Mouse (Mus musculus) v-Abl transformed pro-B cells (cell line): ENCODE results near the gene Insc.

Experiments used
- in situ Hi-C, 2 experiments: fragments of 400-800 bp; cut with MboI; formaldehyde crosslinking; loops; one replicate each; pipeline ENCODE4 v1.15.1; 2025; ENCODE audit not compliant: unreplicated experiment in 2 of 2

Gene Insc

DNA sequence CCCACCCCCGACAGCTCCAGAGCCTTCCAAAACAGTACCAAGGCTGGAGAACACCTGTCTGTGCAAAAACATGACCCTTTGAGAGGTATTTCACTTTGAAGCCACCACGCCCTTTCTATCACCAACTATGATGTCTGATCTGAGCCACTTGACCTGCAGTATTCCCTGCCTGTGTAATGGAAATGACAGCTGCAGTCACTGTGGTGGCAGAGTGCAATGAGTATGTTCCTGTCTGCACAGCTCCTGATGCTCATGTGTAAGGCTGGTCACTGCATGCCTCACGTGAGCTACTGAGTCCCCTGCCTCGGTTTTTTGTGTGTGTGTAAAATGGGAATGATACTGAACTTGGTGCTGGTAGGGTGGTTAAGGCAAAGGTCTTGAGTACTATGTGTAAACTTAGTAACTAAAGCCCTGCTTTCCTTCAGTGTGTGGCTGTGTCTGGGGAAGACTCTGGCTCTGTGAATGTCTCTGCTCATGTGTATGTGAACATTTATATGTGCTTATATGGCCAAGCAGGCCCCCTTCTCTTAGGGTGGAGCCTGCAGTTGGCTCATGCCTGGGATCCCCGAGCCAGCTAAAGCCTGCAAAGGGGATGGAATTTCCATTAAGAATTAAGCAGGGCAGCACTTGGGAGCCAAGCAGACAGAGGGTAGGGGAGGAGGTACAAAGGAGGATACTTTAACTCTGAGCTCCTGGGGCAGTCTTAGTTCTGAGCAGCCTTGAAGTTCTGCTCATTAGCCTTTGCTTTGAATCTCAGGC lies at the start of gene Insc:
Gene Insc, plus strand, starts transcription at position 673 of the 759 bp plus-strand sequence.
- in situ Hi-C loops: no loop called here

DNA sequence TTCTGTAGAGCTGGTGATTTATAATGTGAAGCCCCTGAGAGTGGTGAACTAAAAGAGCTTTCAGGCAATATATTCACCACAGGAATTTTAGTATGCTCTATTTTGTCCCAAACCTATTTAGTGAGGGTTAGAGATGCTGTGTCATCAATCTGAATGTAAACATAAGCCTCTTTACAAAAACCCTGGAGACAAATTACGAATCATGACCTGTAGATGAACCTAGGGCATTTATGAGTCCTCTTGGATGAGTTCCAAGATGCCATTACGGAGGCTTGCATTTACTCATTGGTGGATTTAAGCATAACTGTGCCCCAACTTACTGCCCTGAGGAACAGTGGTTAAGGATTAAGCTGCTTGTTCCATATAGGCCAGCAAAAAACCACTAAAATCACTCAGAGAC lies 42.6 kb upstream of the Insc start:
- in situ Hi-C loops: no loop called here

DNA sequence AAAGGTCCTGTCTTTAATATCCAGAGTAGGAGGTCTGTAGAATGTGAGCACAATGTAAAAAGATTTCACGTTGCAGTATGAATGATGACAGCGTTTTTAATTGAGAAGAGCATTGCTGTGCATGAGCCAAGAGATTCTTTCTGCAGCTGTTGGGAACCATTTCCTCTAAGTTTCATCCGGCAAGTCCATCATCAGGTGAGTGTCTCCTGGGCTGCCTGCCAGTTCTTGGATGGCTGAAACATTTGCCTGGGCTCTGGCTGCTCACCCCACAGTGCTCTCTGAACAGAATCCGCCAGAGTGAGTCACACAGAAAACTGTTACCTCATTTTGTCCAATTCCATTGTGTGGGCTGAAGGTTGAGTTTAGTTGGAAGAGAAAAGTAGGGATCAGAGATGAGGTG lies 36.8 kb upstream of the Insc start:
- in situ Hi-C loops: no loop called here

DNA sequence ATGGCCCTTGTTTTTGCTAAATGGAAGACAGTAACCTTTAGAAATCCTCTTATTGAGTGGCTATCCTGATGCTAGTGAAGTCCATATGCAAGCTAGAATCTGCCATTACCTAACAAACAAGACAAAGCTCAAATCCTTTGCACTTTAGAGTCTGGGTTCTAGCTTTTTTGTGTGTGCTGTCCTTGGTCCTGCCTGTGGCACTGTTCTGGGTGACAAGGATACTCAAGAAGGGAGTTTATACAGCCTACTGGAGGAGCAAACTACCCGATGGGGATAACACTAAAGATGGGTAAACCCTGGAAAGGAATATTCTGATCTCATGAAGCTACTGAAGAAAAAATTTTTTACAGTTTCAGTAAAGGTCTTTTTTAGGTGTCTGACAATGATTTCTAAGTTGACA lies 36.1 kb upstream of the Insc start:
- in situ Hi-C loops: no loop called here

DNA sequence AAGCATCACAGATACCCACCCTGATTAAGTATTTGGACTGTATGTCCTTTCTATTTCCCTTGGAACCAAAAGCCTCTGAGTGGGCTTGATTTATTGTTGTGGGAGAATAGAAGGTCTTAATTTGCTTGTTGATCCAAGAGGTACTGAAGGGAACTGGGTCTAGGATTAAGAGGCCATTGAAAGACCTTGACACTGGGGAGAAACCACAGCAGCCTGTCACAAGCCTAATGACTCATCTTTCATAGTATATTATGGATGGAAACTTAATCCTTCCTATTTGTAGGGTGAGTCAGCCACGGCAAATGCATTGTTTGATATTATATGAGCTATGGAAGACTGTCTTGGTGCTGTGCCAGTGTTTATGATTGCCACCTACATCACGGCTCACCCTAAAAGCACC lies 33.1 kb upstream of the Insc start:
- in situ Hi-C loops: no loop called here

DNA sequence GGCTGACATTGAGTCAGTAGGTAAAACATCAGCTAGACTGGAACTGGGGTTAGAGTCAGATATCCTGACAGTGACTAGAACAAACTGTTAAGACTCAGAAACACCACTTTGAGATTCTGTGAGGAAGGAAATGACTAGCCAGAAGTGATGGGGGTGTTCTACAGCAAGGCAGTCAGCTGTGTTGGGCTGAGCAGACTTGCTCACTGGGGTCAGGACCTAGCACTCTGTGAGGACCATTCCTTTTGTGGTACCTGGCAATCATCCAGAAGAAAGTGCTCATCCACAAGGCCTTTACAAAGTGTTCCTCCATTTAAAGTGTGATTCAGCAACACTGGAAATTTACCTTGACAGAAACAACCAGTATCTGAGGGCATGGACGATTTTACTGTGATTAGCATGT lies 31.0 kb upstream of the Insc start:
- in situ Hi-C loops: no loop called here

DNA sequence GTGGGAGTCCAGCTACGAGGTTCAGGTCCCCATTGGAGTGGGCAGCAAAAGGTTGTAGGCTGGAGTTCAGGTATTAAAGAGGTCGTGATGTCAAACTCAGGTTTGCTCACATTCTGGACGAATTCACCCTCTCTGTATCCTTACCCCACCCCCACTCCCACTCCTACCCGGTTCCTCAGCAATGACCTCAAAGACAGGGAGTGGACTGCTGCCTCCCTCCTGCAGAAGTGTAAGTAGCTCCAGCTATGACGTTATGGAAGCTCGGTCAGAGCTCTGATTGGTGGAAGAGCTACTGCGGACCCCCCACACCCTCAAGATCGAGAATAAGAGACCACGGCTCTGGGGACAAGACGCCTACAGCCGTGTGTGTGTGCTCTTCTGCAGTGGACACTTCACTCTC lies 25.2 kb upstream of the Insc start, which contains the start of gene Calcb:
Gene Calcb, plus strand, starts transcription at position 344 of the 400 bp plus-strand sequence.
- in situ Hi-C loops: no loop called here

DNA sequence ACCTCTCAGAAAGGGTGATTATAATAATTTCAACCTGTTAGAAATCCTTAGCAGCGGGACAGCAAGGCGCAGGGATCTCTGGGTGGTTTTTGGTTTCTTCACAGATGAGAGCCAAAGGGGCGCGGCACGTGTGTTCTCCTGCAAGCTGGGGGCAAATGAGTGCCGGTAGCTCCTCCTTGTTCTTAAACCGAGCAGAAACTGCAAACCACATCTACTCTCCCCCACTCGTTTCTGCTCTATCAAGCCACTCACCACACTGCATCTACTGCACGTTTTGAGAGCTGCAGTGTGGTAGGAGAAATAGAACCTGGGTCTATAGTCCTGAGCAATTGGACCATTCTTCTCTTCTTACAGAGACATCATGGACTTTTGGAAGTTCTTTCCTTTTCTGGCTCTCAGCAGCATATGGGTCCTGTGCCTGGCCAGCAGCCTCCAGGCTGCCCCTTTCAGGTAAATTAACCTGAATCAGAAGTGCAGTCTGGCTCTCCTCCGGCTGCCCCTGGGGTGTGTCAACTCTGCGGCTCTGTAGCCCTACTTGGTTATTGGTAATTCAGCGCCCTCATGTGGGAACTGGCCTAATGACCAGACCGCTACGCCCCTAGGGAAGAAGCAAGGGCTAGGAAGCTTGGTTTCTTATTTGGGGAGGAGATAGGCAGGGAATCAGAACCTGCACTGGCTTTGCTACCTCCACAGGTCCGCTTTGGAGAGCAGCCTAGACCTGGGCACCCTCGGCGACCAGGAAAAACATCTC lies 23.9 kb upstream of the Insc start:
- in situ Hi-C loops: no loop called here

DNA sequence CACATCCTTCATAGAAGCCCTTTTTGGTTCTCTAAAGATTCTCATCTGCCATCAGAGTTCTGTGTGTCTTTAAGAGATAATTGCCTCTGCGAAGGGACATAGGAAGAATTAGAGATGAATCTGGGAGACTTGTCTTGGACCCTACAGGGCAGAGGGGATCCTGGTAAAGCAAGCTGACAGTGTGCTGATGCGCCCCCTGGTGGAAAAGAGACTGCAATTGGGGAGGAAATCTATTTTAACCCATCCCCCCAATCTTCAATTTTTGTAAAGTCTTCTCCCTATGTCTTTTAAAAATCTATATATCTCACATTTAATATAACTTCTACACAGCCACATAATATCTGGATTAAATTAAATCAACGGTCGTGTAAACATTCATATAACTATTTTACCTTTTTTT lies 13.8 kb upstream of the Insc start:
- in situ Hi-C loops: loop anchor here in 1 of 2 experiments (10.0 kb wide), 1 partner anchor 1315 kb away; no protein-coding TSS in a partner anchor

DNA sequence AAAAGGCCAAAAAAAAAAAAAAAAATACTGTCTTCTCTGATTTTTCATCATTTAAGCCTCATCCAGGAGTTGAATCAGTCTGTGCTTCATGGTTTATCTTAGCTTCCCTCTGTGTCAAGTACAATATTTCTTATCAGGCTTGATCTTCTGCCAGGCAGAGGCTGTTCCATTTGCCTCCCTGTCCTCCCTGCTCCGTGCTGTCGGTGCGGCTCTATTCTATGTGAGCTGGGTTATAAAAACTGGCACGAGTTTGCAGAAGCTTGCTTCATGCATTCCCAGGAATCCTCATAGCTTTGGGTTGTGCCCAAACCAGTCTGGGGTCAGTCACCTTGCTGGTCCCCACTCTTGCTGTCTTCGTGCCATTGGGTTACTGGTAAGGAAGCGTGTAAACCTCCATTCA lies 12.3 kb upstream of the Insc start:
- in situ Hi-C loops: loop anchor here in 1 of 2 experiments (10.0 kb wide), 1 partner anchor 1314 kb away; no protein-coding TSS in a partner anchor

DNA sequence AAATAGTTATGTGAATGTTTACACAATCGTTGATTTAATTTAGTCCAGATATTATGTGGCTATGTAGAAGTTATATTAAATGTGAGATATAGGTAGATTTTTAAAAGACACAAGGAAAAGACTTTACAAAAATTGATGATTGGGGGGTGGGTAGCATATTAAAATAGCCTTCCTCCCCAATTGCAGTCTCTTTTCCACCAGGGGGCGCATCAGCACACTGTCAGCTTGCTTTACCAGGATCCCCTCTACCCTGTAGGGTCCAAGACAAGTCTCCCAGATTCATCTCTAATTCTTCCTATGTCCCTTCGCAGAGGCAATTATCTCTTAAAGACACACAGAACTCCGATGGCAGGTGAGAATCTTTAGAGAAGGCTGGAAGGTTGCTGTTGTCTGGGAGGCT lies 11.8 kb upstream of the Insc start:
- in situ Hi-C loops: loop anchor here in 1 of 2 experiments (10.0 kb wide), 1 partner anchor 1313 kb away; no protein-coding TSS in a partner anchor

DNA sequence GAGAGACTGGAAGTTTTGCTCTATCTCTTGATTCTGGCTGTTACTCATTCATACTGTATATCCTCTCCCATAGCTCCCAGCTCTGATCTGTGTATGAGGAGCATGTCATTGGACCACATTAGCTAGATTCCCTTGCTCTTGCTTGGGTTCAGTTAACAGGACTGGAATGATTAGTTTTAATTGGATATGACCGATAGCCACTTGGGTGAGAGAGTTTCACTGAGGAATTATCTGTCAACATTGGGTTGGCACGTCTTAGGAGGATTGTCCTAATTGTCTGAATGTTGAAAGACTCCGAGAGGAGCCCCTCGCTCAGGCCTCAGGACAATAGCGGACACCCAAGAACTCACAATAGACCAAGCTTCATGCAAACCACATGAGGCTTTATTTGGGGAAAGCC lies 7.2 kb upstream of the Insc start:
- in situ Hi-C loops: loop anchor here in 1 of 2 experiments (10.0 kb wide), 1 partner anchor 1309 kb away; no protein-coding TSS in a partner anchor

DNA sequence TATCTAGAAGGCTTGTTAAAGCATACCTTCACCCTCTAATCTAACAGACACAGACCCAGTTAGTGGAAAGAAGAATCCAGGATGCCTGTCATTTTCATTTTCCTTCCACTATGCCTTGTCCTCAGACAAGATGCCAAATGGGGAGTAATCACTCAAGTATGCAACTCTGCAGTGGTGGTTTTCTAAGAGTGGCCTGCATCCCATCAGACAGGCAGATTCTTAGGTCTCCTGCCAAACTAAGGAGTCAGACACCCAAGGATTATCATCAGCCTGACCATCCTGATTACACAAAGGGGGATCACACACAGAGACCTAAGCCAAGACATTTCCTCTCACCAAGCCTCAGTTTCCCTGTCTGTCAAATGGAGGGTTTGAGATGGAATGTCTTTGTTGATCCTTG lies 5.3 kb upstream of the Insc start:
- in situ Hi-C loops: loop anchor here in 1 of 2 experiments (10.0 kb wide), 1 partner anchor 1307 kb away; no protein-coding TSS in a partner anchor

DNA sequence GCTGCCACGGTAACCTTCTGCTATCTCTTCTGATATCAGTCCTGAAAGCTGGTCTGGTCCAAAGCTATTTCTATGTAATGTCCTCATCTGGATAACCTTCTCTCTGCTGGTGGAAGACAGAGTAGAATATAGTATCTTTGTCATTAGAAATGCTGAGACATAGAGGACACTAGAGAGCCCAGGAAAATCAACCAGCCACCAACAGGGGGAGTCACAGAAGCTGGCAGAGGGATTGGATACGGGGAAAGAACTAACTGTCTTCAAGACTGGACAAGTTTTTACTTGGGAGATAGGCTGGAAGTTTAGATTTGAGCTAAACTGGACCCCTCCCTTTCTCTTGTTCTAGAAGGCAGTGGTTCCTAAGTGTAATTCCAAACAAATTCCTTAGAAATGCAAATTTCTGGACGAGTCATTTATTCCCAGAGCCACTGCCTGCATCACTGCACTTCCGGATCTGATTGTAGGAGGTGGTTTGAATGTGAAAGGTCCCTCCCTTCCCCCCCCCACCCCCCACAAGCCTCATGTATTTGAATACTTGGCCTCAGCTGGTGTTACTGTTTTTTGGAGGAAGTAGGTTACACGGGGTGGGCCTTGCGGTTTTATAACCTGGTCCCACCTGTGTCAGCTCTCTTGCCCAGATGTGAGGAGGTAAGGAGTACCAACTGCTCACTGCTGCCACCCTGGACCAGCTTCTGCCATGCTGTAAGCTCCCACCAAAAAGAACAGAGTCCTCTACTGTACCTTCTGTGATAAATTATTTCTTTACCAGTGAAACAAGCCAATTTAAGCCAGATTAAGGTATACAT lies 2.9 kb upstream of the Insc start:
- in situ Hi-C loops: no loop called here

DNA sequence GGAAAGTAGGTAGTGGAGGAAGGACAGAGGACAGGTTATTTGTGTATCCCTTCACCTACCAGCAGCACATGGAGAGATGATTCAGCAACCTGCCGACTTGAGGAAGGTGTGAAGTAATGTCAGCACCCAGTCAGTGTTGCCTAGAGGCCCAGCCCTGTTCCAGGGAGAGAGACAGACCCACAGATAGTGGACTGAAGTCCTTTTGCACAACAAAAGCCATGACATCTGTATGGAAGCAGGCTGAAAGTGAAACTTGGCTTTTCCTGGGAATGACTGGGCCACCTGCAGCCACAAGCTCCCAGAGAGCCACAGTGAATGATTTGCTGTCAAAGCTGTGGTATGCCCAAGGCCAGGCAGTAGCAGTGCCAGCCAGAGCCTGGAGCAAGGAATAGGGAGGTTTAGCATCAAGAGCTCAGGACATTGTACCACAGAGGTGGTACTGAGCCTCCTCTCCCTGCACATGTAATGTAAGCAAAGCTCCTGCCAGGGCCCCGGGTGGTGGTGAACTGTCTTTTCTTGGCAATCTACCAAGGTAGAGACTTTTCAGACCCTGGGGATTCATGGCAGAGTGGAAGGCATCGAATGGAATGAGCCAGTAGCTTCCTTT lies 1.2 kb downstream of the Insc start:
- in situ Hi-C loops: no loop called here

DNA sequence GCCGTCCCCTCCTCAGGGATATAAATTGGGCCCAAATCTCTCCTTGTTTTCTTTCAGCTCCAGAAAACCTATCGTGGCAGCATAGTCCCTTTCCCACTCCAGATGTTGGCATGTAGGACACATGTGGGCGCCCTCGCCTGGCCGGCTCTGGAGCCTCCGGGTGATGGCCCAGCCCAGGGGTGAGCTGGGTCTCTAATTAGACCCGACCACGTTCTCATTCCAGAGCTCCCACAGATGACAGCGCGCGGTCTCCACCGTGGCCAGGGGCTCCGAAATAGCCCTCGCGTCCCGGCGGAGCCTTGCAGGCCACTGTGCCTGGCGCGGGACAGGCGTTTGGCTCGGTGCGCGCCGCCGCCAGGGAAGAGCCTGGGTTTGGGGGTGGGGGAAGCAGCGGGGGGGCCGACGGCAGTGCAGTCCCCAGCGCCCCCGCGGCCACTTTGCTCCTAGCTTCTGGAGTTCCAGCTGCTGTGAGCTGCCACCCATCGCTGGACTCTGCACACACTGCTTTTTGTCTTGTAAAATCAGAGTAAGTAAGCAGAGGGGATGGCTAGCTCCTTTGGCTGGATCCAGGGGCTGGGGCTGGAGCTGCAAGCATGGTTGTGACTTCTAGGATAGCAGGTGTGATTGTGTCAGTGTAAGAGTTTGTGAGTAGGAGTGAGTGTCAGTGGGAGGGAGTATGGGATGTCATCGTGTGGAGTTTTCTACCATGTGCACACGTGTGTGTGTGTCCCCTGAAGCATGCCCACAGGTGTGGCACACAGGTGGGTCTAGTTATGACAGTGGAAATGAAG lies 2.2 kb downstream of the Insc start:
- in situ Hi-C loops: no loop called here

DNA sequence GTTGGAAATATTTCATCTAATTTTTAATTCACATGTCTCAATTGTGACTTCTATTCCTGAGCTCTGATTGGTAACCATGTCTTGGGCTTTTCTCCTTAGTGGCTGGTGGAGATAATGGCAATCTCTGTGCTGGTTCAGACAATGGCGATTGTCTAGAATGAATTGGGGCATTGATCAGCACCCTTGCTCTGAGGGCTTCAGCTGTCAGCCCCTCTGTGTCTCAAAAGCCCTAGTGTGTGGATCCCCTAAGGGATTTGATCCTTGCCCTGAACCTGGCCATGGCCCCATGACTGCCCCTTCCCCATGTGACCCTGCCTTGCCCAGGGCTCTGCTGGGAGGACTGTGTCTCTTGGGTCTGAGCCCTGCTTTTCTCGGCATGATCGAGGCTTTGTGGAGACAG lies 4.1 kb downstream of the Insc start:
- in situ Hi-C loops: no loop called here

DNA sequence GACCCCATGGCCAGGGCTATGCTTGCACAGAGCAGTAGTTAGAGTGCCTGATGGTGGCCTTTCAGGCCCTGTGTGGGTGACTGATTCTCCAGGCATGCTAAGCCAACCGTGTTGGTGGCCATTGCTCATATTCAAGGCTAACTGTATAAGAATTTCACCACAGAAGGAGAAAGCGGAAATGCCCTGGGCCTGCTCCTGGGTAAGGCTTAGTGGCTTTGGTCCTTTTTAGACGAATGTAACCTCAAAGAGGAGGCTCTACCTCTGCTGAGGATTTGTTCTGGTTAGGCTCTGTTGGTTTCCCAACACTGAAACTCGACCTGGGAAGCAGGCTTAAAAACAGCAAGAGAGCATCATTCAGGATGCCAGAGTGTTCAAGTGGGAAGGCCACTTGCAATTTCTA lies 4.7 kb downstream of the Insc start:
- in situ Hi-C loops: no loop called here

DNA sequence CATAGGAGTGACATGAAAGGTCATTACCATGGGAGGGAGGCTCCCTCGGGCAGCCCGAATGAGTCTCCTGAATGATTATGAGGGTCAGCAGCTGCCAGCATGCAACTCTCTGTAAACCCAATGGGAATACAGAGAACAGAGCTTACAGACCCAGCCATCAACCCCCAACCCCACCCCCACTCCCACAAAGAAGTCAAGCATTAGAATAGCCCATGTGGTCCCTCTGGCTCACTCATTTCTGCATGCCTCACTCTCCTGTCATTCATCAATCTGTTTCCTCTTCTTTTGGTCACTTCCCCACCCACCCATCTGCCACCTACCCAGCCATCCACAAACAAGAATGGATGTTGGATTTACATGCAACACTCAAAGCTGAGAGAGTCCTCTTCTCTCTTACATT lies 10.0 kb downstream of the Insc start:
- in situ Hi-C loops: no loop called here

DNA sequence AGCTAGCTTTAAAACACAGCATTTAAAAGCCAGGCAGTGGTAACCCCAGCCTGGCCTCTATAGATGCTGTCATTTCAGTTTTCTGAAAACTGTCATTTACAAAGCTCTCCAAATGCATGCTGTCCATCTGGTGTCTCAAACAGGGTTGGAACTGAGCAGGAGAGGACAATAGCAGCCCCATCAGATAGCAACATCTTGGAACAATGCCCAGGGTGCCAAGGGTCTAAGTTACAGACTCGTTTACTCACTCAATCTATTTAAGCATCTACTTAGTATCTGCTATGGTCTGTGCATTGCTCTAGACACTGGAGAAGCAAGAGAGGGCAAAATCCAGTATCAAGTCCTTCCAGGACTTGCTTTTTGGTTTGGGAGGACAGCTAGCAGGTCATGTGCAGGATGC lies 10.7 kb downstream of the Insc start:
- in situ Hi-C loops: no loop called here
